In the genomic region with DNA sequence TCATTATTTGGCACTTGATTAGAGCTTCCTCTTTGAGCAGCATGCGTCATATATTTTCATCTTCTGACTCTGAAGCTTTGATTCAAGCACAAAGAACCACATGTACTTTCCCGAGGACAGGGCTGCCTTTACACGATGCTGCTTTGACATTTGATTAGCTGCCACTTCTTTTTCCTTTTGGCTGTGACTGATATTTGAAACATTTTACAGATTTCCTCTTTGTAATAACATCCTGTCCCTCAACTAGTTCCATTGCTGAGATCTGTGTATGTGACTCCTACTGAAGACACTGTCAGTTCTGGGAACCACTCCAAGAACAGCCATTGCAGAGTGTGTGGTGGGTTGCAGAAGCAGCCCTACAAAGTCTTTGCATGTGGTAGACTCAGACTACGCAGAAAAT, we compare ENCODE assay signal across 8 mouse cellular contexts.
A peak's percentile ranks its signal among the peaks of the same experiment; 100 is the strongest.
DNase-seq lines count a peak whose midpoint lies in the region.

No protein-coding gene starts in this region.

- DNase-seq in cerebellum, postnatal 10 days, result peak; percentile 56 to 62
- DNase-seq in cerebellum, adult 9-11 months, result no peak
- DNase-seq in right cerebral cortex, adult 18-20 months, result peak; percentile 72
- DNase-seq in right cerebral cortex, postnatal 4 days, result no peak
- DNase-seq in left cerebral cortex, adult 9 months (ENCODE audit: low spot score in 2 of 2), result peak; percentile 30 to 54
- DNase-seq in T-cell, adult 2 months (ENCODE audit: low spot score), result no peak
- DNase-seq in adrenal gland, postnatal 14 days, result no peak
- DNase-seq in cerebellum, adult 9-10 months, result no peak

Comparison
In these comparisons a context has a peak if more than half of its experiments do, and no peak if none do; other contexts are left out.
1. DNase-seq: peak in cerebellum, postnatal 10 days (2 of 2), right cerebral cortex, adult 18-20 months (single experiment) and left cerebral cortex, adult 9 months (2 of 2); none in cerebellum, adult 9-11 months (single experiment), right cerebral cortex, postnatal 4 days (single experiment), T-cell, adult 2 months (single experiment), adrenal gland, postnatal 14 days (single experiment) and cerebellum, adult 9-10 months (single experiment).